Mouse (Mus musculus): ENCODE results near the gene Gm10271. TPM values are rescaled to one million over a fixed set of nuclear protein-coding genes. Genes with fewer than 3 reads are reported as not detected.

Gene Gm10271
- polyA plus RNA-seq, 2 experiments = not detected

GRCm38 (mm10) chr10:116914586-116914985 is 57.8 kb downstream of the Gm10271 start:
- no peak overlapping the region for H3K4me2 ChIP-seq (replicated peaks; ENCODE audit: low read depth, low read length, severe bottlenecking)
- H3K9ac ChIP-seq (ENCODE audit: low read depth, low read length, severe bottlenecking) = no peak overlapping the region
- H3K9me3 ChIP-seq (ENCODE audit: control insufficient read depth, low read length) = no peaks in the 10 kb centered on the region
- no peaks in the 10 kb centered on the region for H3K4me1 ChIP-seq (ENCODE audit: control insufficient read depth, insufficient read depth, low read length)
- peaks cover 69% of the 10 kb centered on the region for H3K36me3 ChIP-seq (ENCODE audit: control insufficient read depth, insufficient read depth, low read length)
- no peaks in the 10 kb centered on the region for H3K27me3 ChIP-seq (ENCODE audit: control insufficient read depth, insufficient read depth, low read length)
- 89% methylated on average over 9 of the region's 9 CpGs for WGBS
- DNase-seq (ENCODE audit: low spot score) = no peak
- H3K4me3 ChIP-seq (replicated peaks; ENCODE audit: low read length) = no peak overlapping the region
- TF ChIP-seq POLR2A (IDR thresholded peaks at IDR 0.05; ENCODE audit: borderline replicate concordance, extremely low read depth, insufficient read depth, insufficient read length) = no peak
- ATAC-seq (ENCODE audit: low FRiP score, low read depth) = no peak
- H3K27ac ChIP-seq (replicated peaks; ENCODE audit: low read depth, low read length) = no peak overlapping the region

- Histone ChIP-seq H3K27ac (replicated peaks; ENCODE audit: low read depth, low read length) (no peak overlapping the region), H3K4me3 (replicated peaks; ENCODE audit: low read length) (no peak overlapping the region), H3K27me3 (ENCODE audit: control insufficient read depth, insufficient read depth, low read length) (no peaks in the 10 kb centered on the region), H3K4me2 (replicated peaks; ENCODE audit: low read depth, low read length, severe bottlenecking) (no peak overlapping the region), H3K9me3 (ENCODE audit: control insufficient read depth, low read length) (no peaks in the 10 kb centered on the region), H3K4me1 (ENCODE audit: control insufficient read depth, insufficient read depth, low read length) (no peaks in the 10 kb centered on the region), H3K9ac (ENCODE audit: low read depth, low read length, severe bottlenecking) (no peak overlapping the region), H3K36me3 (ENCODE audit: control insufficient read depth, insufficient read depth, low read length) (peaks cover 72% of the 10 kb centered on the region)
- no peak for TF ChIP-seq POLR2A (IDR thresholded peaks at IDR 0.05; ENCODE audit: borderline replicate concordance, extremely low read depth, insufficient read depth, insufficient read length)
- ATAC-seq (ENCODE audit: low FRiP score, low read depth) = no peak
- WGBS = 88% methylated on average over 17 of the region's 17 CpGs
- DNase-seq (ENCODE audit: low spot score) = no peak
Measured at GRCm38 (mm10) chr10:116913647-116914273, 58.6 kb downstream of the Gm10271 start.

- no peak overlapping the region for H3K27ac ChIP-seq (replicated peaks; ENCODE audit: low read depth, low read length)
- 73% methylated on average over 9 of the region's 9 CpGs for WGBS
- no peaks in the 10 kb centered on the region for H3K4me1 ChIP-seq (ENCODE audit: control insufficient read depth, insufficient read depth, low read length)
- no peak overlapping the region for H3K4me2 ChIP-seq (replicated peaks; ENCODE audit: low read depth, low read length, severe bottlenecking)
- DNase-seq (ENCODE audit: low spot score) = no peak
- ATAC-seq (ENCODE audit: low FRiP score, low read depth) = no peak
- H3K4me3 ChIP-seq (replicated peaks; ENCODE audit: low read length) = no peak overlapping the region
- peaks cover 76% of the 10 kb centered on the region for H3K36me3 ChIP-seq (ENCODE audit: control insufficient read depth, insufficient read depth, low read length)
- no peaks in the 10 kb centered on the region for H3K9me3 ChIP-seq (ENCODE audit: control insufficient read depth, low read length)
- H3K27me3 ChIP-seq (ENCODE audit: control insufficient read depth, insufficient read depth, low read length) = no peaks in the 10 kb centered on the region
- no peak overlapping the region for H3K9ac ChIP-seq (ENCODE audit: low read depth, low read length, severe bottlenecking)
- TF ChIP-seq POLR2A (IDR thresholded peaks at IDR 0.05; ENCODE audit: borderline replicate concordance, extremely low read depth, insufficient read depth, insufficient read length) = no peak
Measured at GRCm38 (mm10) chr10:116912850-116913249, 59.6 kb downstream of the Gm10271 start.

GRCm38 (mm10) chr10:116908901-116909642 is 63.3 kb downstream of the Gm10271 start:
- no peak for DNase-seq (ENCODE audit: low spot score)

More at GRCm38 (mm10) chr10:116908901-116909642, 63.3 kb downstream of the Gm10271 start:
- Histone ChIP-seq H3K4me2 (replicated peaks; ENCODE audit: low read depth, low read length, severe bottlenecking) (no peak overlapping the region), H3K9ac (ENCODE audit: low read depth, low read length, severe bottlenecking) (no peak overlapping the region), H3K9me3 (ENCODE audit: control insufficient read depth, low read length) (no peaks in the 10 kb centered on the region), H3K4me1 (ENCODE audit: control insufficient read depth, insufficient read depth, low read length) (no peaks in the 10 kb centered on the region), H3K27ac (replicated peaks; ENCODE audit: low read depth, low read length) (no peak overlapping the region), H3K27me3 (ENCODE audit: control insufficient read depth, insufficient read depth, low read length) (no peaks in the 10 kb centered on the region), H3K4me3 (replicated peaks; ENCODE audit: low read length) (no peak overlapping the region), H3K36me3 (ENCODE audit: control insufficient read depth, insufficient read depth, low read length) (peaks cover 83% of the 10 kb centered on the region)
- TF ChIP-seq POLR2A (IDR thresholded peaks at IDR 0.05; ENCODE audit: borderline replicate concordance, extremely low read depth, insufficient read depth, insufficient read length) = no peak
- ATAC-seq (ENCODE audit: low FRiP score, low read depth) = no peak
- 78% methylated on average over 15 of the region's 15 CpGs for WGBS

Other genes starting within 250 kb of the Gm10271 start
- gene Myrfl, start 75.7 kb downstream of the Gm10271 start, polyA plus RNA-seq (2012; rRNA removed) = 0.13 and 0.18 TPM in 2 replicates
- gene Myrfl, start 75.7 kb downstream of the Gm10271 start, polyA plus RNA-seq (2014; fragmentation: Nextera tagmentation; extraction: Ambion mirVana) = 0.07 and 0.19 TPM in 2 replicates
- gene Rab3ip, start 21.8 kb downstream of the Gm10271 start, polyA plus RNA-seq (2012; rRNA removed) = 27.0 and 61.7 TPM in 2 replicates
- 24.3 and 27.6 TPM in 2 replicates for gene Rab3ip, start 21.8 kb downstream of the Gm10271 start, polyA plus RNA-seq (2014; fragmentation: Nextera tagmentation; extraction: Ambion mirVana)
- gene Best3, start 13.7 kb upstream of the Gm10271 start, polyA plus RNA-seq (2012; rRNA removed) = 3.1 and 3.3 TPM in 2 replicates
- 0.79 and 1.4 TPM in 2 replicates for gene Best3, start 13.7 kb upstream of the Gm10271 start, polyA plus RNA-seq (2014; fragmentation: Nextera tagmentation; extraction: Ambion mirVana)
- gene Lrrc10, start 72.7 kb upstream of the Gm10271 start, polyA plus RNA-seq (2012; rRNA removed) = 0.09 and 0.12 TPM in 2 replicates
- gene Lrrc10, start 72.7 kb upstream of the Gm10271 start, polyA plus RNA-seq (2014; fragmentation: Nextera tagmentation; extraction: Ambion mirVana) = not detected in 2 replicates
- gene Cct2, start 91.2 kb upstream of the Gm10271 start, polyA plus RNA-seq (2012; rRNA removed) = 207 and 231 TPM in 2 replicates
- 253 and 262 TPM in 2 replicates for gene Cct2, start 91.2 kb upstream of the Gm10271 start, polyA plus RNA-seq (2014; fragmentation: Nextera tagmentation; extraction: Ambion mirVana)
- 36.6 and 44.1 TPM in 2 replicates for gene Frs2, start 175.9 kb upstream of the Gm10271 start, polyA plus RNA-seq (2012; rRNA removed)
- 29.1 and 32.8 TPM in 2 replicates for gene Frs2, start 175.9 kb upstream of the Gm10271 start, polyA plus RNA-seq (2014; fragmentation: Nextera tagmentation; extraction: Ambion mirVana)

All from limb, embryonic 14.5 days (tissue).